Mouse (Mus musculus) embryonic stem cell, embryonic (primary cell): ENCODE data around the gene Clic1.

ENCODE experiments used
- CTCF ChIA-PET, 4 experiments: fragments of 300-600 bp in 2 of 4; fragments of 350-600 bp in 2 of 4; sonication (Branson Sonifier 250); formaldehyde crosslinking; loops; one replicate each; lab custom pipeline; 2022; ENCODE audit warnings: inconsistent platforms in 2 of 4; lab: Charles Lee
- POLR2A ChIA-PET, 4 experiments: fragments of 300-600 bp in 2 of 4; fragments of 350-600 bp in 2 of 4; sonication (Branson Sonifier 250); formaldehyde crosslinking; loops; one replicate each; lab custom pipeline; 2022; ENCODE audit warnings: antibody characterized with exemption in 4 of 4, inconsistent platforms in 1 of 4; lab: Charles Lee

Gene Clic1

GRCm38 (mm10) chr17:35079778-35080177, 30.0 kb downstream of the Clic1 start:
- CTCF ChIA-PET, result interaction anchor here (0.6 to 1.9 kb wide), 6 partner anchors 9 to 274 kb away, joined by 3 to 6 read pairs (median 6); partner anchors contain the start of genes Abhd16a (in 1 of the 4), Ddah2 (in 1 of the 4) and Msh5 (in 1 of the 4)
- POLR2A ChIA-PET, result interaction anchor here in 3 of 4 experiments (0.6 to 2.5 kb wide), 12 partner anchors 8 to 199 kb away, joined by 3 to 10 read pairs (median 4); partner anchors contain the start of gene Ddah2 (in 2 of the 3)

DNA sequence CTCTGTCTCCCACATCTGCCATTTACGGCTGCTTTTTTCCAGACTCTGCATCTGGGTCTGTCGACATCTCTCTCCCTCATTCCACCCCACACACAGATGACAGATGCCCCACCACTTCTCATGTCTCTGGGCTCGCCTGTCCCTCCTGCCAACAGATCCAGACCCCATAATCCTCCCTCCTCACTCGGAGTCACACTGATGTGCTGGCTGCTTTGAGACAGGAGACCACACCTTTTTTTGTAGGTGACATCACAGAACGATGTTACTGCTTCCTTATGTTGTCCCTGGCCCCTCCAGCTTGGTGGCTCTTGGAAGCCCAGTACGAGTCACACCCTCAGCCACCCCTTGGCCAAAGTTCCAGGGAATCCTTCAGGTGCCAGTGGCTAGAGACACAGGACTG, 30.5 kb downstream of the Clic1 start:
- ChIA-PET POLR2A (interaction anchor here in 3 of 4 experiments (0.8 to 2.5 kb wide), 7 partner anchors 9 to 128 kb away, joined by 3 to 10 read pairs (median 5); partner anchors contain the start of gene Ddah2 (in 2 of the 3)), CTCF (interaction anchor here in 3 of 4 experiments (0.6 to 1.9 kb wide), 6 partner anchors 8 to 174 kb away, joined by 3 to 6 read pairs (median 4); partner anchors contain the start of genes Abhd16a (in 1 of the 3) and Ddah2 (in 1 of the 3))

DNA sequence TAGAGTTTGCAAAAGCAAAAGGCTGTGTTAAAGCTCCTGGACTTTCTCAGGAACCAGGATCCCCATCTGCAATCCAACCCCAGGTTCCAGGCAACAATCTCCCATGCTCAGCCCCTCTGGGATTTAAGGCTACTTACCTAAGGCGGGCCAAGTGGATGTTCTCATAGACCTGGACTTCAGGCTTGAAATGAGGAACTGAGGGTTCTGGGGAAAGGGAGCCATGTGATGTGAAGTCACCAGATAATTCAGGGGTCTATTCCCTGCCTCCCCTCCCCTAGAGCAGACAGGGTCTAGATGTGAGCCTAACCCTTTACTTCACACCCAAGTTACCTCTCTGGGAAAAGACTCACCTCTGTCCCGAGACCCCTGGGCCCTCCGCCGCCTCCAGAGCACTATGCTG, 30.9 kb downstream of the Clic1 start:
- ChIA-PET CTCF (interaction anchor here in 1 of 4 experiments (0.6 to 1.1 kb wide), 3 partner anchors 9 to 164 kb away, joined by 3 to 4 read pairs (median 3); no protein-coding TSS in a partner anchor), POLR2A (interaction anchor here in 2 of 4 experiments (1.2 to 2.1 kb wide), 4 partner anchors 9 to 128 kb away, joined by 4 to 7 read pairs (median 5); partner anchors contain the start of gene Ddah2 (in 1 of the 2))

GRCm38 (mm10) chr17:35082841-35083576, 33.2 kb downstream of the Clic1 start:
- CTCF ChIA-PET, result interaction anchor here in 2 of 4 experiments (0.5 to 1.6 kb wide), 4 partner anchors 14 to 810 kb away, joined by 3 to 6 read pairs (median 4); no protein-coding TSS in a partner anchor
- POLR2A ChIA-PET, result interaction anchor here in 3 of 4 experiments (0.7 to 1.5 kb wide), 5 partner anchors 11 to 158 kb away, joined by 3 to 4 read pairs (median 4); partner anchors contain the start of gene Ddx39b (in 1 of the 3)

GRCm38 (mm10) chr17:35083929-35084497, 34.2 kb downstream of the Clic1 start:
- ChIA-PET POLR2A (interaction anchor here in 3 of 4 experiments (0.7 to 2.1 kb wide), 7 partner anchors 10 to 170 kb away, joined by 3 to 5 read pairs (median 4); partner anchors contain the start of genes Ddx39b (in 1 of the 3) and Msh5 (in 1 of the 3)), CTCF (interaction anchor here in 2 of 4 experiments (0.6 to 1.6 kb wide), 3 partner anchors 13 to 402 kb away, joined by 3 to 6 read pairs (median 3); no protein-coding TSS in a partner anchor)

- ChIA-PET CTCF (interaction anchor here in 2 of 4 experiments (0.6 to 4.7 kb wide), 4 partner anchors 12 to 682 kb away, joined by 3 to 28 read pairs (median 4); no protein-coding TSS in a partner anchor), POLR2A (interaction anchor here in 3 of 4 experiments (0.6 to 2.4 kb wide), 17 partner anchors 8 to 203 kb away, joined by 3 to 14 read pairs (median 3); partner anchors contain the start of genes Ly6g6e (in 2 of the 3), Ddx39b (in 1 of the 3), Gm20547 (in 1 of the 3) and Gpank1 (in 1 of the 3))
Measured at GRCm38 (mm10) chr17:35085208-35085865, 35.6 kb downstream of the Clic1 start, which contains the start of gene Ly6g6f. Gene Ly6g6f (minus strand): TSS chr17:35085610.

DNA sequence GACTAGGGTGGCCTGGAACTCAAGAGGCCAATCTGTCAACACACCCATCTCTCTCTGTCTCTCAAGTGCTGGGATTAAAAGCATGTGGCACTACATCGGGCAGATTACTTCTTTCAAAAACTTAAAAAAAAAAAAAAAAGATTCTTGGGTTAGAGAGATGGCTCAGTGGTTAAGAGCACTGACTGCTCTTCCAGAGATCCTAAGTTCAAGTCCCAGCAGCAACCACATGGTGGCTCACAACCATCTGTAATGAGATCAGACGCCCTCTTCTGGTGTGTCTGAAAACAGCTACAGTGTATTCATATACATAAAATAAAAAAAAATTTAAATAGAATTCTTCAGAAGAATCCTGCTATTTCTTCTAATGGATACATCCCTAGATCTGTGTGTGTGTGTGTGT, 38.4 kb downstream of the Clic1 start:
- ChIA-PET CTCF (interaction anchor here (0.6 to 4.7 kb wide), 32 partner anchors 8 to 1100 kb away, joined by 3 to 28 read pairs (median 4); partner anchors contain the start of genes Ddah2 (in 2 of the 4), Ehmt2 (in 1 of the 4), Ly6g6d (in 1 of the 4) and Ly6g6e (in 1 of the 4)), POLR2A (interaction anchor here in 3 of 4 experiments (0.6 to 3.1 kb wide), 28 partner anchors 9 to 484 kb away, joined by 3 to 11 read pairs (median 4); partner anchors contain the start of genes Ly6g6e (in 2 of the 3), Agpat1 (in 1 of the 3), Ddah2 (in 1 of the 3) and Msh5 (in 1 of the 3))

DNA sequence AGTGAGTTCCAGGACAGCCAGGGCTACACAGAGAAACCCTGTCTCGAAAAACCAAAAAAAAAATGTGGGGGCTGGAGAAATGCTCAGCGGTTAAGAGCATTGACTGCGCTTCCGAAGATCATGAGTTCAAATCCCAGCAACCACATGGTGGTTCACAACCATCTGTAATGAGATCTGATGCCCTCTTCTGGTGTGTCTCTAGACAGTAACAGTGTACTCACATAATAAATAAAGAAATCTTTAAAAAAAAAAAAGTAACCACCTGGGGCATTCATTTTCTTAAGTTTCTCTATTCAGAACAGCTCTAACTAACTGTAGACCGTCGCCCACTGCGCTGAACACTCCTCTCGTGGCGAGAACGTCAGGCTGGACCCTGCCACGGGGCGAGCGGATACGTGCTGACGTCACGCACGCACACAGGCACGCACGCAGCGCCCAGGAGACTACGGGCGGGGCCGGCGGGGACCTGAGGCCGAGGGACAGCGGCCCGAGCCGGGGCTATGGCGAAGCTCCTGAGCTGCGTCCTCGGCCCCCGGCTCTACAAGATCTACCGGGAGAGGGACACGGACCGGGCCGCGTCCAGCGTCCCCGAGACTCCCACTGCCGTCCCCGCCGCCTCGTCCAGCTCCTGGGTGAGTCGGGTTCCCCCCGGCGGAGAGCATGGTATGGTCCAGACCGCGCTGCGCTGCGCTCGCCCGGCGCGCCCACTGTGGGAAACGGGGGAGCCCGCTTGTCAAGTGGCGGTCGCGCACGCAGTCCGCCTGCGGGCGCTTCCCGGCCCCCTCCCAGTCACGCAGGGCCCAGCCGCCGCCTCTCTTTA, 39.3 kb downstream of the Clic1 start, which contains the start of gene Abhd16a:
TSS of gene Abhd16a (plus strand) at position 439 of the 820 bp plus-strand sequence.
- POLR2A ChIA-PET, result interaction anchor here (0.6 to 3.1 kb wide), 31 partner anchors 8 to 217 kb away, joined by 3 to 11 read pairs (median 3); partner anchors contain the start of genes Csnk2b (in 2 of the 4), Gpank1 (in 2 of the 4), D17H6S53E (in 1 of the 4) and Ddah2 (in 1 of the 4)

DNA sequence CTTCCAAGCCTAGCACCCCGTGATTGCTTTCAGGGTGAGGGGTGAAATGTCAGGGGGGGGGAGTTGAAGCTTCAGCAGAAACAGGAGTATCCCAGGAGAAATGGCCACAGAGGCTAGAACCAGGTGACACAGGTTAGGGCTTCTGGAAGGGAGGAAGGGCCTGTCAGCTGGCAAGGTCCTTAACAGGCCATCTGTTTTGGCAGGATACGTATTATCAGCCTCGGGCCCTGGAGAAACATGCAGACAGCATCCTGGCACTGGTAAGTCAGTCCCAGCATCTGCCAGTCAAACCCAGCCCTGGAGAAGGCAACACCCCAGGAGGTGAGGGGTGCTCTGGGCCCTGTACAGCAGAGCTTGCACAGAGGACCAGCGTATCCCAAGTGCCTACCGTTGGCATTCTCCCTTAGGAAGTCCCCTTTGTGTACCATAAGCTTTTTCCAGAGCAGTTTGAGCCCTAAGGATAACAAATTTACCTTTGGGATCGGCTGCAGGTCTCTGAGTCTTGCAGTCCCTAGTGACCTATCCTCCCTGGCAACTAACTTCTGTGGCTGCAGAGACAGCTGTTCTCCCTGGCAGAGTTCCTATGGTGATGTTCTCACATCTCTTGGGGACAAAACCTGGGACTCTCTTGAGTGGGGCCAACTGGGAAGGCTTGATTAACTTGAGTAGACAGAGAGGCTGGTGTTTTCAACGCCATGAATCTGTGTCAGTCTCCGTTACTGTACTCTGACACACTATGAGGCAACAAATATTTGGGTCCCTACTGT, 40.6 kb downstream of the Clic1 start:
- ChIA-PET CTCF (interaction anchor here in 2 of 4 experiments (0.7 to 1.1 kb wide), 2 partner anchors 78 to 79 kb away, joined by 3 read pairs; no protein-coding TSS in a partner anchor), POLR2A (interaction anchor here in 1 of 4 experiments (0.6 to 3.1 kb wide), 4 partner anchors 10 to 64 kb away, joined by 3 to 11 read pairs (median 4); partner anchors contain the start of genes Csnk2b, Gpank1 and Ly6g6e)

More for the DNA sequence above, 39.3 kb downstream of the Clic1 start, which contains the start of gene Abhd16a:
- CTCF ChIA-PET, result interaction anchor here (0.6 to 4.7 kb wide), 32 partner anchors 9 to 952 kb away, joined by 3 to 28 read pairs (median 4); partner anchors contain the start of genes Ddah2 (in 2 of the 4), Ehmt2 (in 1 of the 4), Ly6g6d (in 1 of the 4) and Ly6g6e (in 1 of the 4)

GRCm38 (mm10) chr17:35092403-35093198, 42.8 kb downstream of the Clic1 start:
- ChIA-PET CTCF (interaction anchor here in 2 of 4 experiments (0.6 to 1.0 kb wide), 2 partner anchors 76 kb away, joined by 3 read pairs; no protein-coding TSS in a partner anchor), POLR2A (interaction anchor here in 2 of 4 experiments (0.5 to 1.5 kb wide), 3 partner anchors 14 to 140 kb away, joined by 3 read pairs; no protein-coding TSS in a partner anchor)

DNA sequence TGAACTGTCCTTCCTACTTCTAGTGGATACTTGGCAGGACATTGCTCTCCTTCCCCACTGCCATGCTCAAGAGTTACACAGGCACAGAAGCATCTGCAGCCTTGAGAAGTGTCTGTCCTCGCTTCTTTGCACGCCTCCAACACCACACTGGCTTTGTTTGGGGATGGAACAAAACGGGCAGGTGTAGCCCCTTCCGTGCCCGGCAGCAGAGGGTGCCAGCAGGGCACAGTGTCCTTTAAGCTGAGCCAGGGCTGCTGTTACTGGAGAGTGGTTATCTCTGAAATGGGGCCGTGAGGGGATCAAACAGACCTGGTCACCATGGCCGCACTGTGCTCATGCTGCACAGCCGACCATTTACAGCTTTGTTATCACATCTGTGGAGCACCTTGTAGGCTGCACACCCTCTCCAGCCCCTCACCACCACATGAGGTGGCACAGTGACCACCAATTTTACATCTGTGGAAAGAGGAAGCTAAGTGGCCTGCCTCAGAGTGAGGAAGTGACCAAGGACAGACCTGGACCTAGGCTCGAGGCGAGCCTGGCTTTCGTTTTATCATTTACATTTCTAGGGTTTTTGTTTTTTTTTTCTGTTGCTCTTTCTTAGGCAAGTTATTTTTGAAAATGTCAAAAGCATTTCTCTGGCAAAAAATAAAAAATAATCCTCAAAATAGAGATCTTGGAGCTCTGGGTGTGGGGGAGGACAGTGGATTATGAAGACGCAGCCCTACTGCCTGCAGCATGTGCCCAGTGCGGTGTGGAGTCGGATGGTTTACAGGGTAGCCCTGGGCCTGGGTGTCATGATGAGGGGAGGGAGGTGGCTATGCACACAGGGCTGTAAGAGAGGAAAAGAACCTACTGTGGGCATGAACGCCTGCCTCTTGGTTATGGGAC, 45.0 kb downstream of the Clic1 start:
- ChIA-PET POLR2A (interaction anchor here in 3 of 4 experiments (0.7 to 1.6 kb wide), 8 partner anchors 11 to 143 kb away, joined by 3 to 4 read pairs (median 3); partner anchors contain the start of genes Csnk2b (in 1 of the 3), Ddah2 (in 1 of the 3), Gpank1 (in 1 of the 3) and Ly6g6e (in 1 of the 3)), CTCF (no interaction called here)

- POLR2A ChIA-PET, result interaction anchor here in 3 of 4 experiments (0.5 to 2.6 kb wide), 36 partner anchors 8 to 146 kb away, joined by 3 to 13 read pairs (median 5); partner anchors contain the start of genes D17H6S53E (in 2 of the 3), Ly6g6e (in 2 of the 3), Sapcd1 (in 2 of the 3) and Abhd16a (in 1 of the 3)
- CTCF ChIA-PET, result interaction anchor here in 2 of 4 experiments (0.6 to 4.6 kb wide), 21 partner anchors 9 to 667 kb away, joined by 3 to 28 read pairs (median 4); partner anchors contain the start of genes Gpank1 (in 2 of the 2), Abhd16a (in 1 of the 2), Ly6g6f (in 1 of the 2) and Msh5 (in 1 of the 2)
Measured at GRCm38 (mm10) chr17:35096597-35096996, 46.8 kb downstream of the Clic1 start.
